Comparison of ENCODE assay signal across 17 mouse cellular contexts in genomic region chr7:125815733-125816132, GRCm38 (mm10).
DNase-seq lines count a peak whose midpoint lies in the region; ATAC-seq lines count a peak whose summit lies in the region.
"Had no signal": no experiment of that assay in that cellular context is flagged by ENCODE, and none has a peak within 500 bp of the region (broad histone marks: within the 10 kb centered on the region; RNA-seq: fewer than 3 reads in every experiment).

No protein-coding gene starts in this region.

- 3% methylated on average over 3 of the region's 3 CpGs for WGBS in limb, embryonic 13.5 days
- 18% methylated on average over 3 of the region's 3 CpGs for WGBS in neural tube, embryonic 15.5 days

- H3K9ac ChIP-seq in limb, embryonic 13.5 days, result no peak overlapping the region
- H3K9ac ChIP-seq in neural tube, embryonic 15.5 days (replicated peaks), result no peak overlapping the region
- H3K9ac ChIP-seq: embryonic facial prominence, embryonic 15.5 days; liver, postnatal 0 days; midbrain, embryonic 15.5 days had no signal

- H3K27ac ChIP-seq in limb, embryonic 13.5 days, result 0 out of 2 replicates have a peak overlapping the region, but pooled peaks have one; percentile 6
- H3K27ac ChIP-seq in neural tube, embryonic 15.5 days (replicated peaks), result no peak overlapping the region
- H3K27ac ChIP-seq: embryonic facial prominence, embryonic 15.5 days; midbrain, embryonic 15.5 days had no signal

- H3K36me3 ChIP-seq in limb, embryonic 13.5 days, result peaks cover 30% of the 10 kb centered on the region
- H3K36me3 ChIP-seq in neural tube, embryonic 15.5 days, result peaks cover 13% of the 10 kb centered on the region; the same call in 1 of the 2 replicates

- peak; percentile 27 for DNase-seq in embryo, embryonic 10 days (ENCODE audit: low spot score)
- no peak for DNase-seq in embryo, embryonic 9.5 days (ENCODE audit: extremely low spot score)
- peak; percentile 20 for DNase-seq in retina, postnatal 1 day
- no peak for DNase-seq in retina, embryonic 14.5 days (ENCODE audit: low spot score)
- DNase-seq in lung, adult 18-20 months, result no peak
- no peak for DNase-seq in cerebellum, adult 8-10 months
- DNase-seq: cerebellum, postnatal 25 days; gastrocnemius, postnatal 25 days; layer of hippocampus, postnatal 36 days; liver; liver, postnatal 0 days; lung, postnatal 4 days; right cerebral cortex, adult 18-20 months had no signal

- peaks cover 35% of the 10 kb centered on the region for H3K4me1 ChIP-seq in limb, embryonic 13.5 days
- H3K4me1 ChIP-seq in neural tube, embryonic 15.5 days, result peaks cover 26% of the 10 kb centered on the region

- peak; percentile 71; the same call in 1 of the 2 replicates for ATAC-seq in limb, embryonic 13.5 days (ENCODE audit: low FRiP score, low read depth)
- 0 out of 2 replicates have a peak, but pooled peaks have one; percentile 38 for ATAC-seq in neural tube, embryonic 15.5 days (ENCODE audit: low FRiP score)
- ATAC-seq: liver, postnatal 0 days; midbrain, embryonic 15.5 days had no signal

- H3K4me2 ChIP-seq in limb, embryonic 13.5 days (replicated peaks), result no peak overlapping the region
- H3K4me2 ChIP-seq in neural tube, embryonic 15.5 days, result no peak overlapping the region
- H3K4me2 ChIP-seq: embryonic facial prominence, embryonic 15.5 days; midbrain, embryonic 15.5 days had no signal

- no peaks in the 10 kb centered on the region for H3K9me3 ChIP-seq in limb, embryonic 13.5 days
- no peaks in the 10 kb centered on the region for H3K9me3 ChIP-seq in neural tube, embryonic 15.5 days (replicated peaks)
- H3K9me3 ChIP-seq: embryonic facial prominence, embryonic 15.5 days; midbrain, embryonic 15.5 days had no signal

- H3K27me3 ChIP-seq in limb, embryonic 13.5 days, result no peaks in the 10 kb centered on the region
- no peaks in the 10 kb centered on the region for H3K27me3 ChIP-seq in neural tube, embryonic 15.5 days (replicated peaks)
- H3K27me3 ChIP-seq: embryonic facial prominence, embryonic 15.5 days; midbrain, embryonic 15.5 days had no signal

- H3K4me3 ChIP-seq in limb, embryonic 13.5 days, result no peak overlapping the region
- no peak overlapping the region for H3K4me3 ChIP-seq in neural tube, embryonic 15.5 days (replicated peaks)
- H3K4me3 ChIP-seq: embryonic facial prominence, embryonic 15.5 days; midbrain, embryonic 15.5 days had no signal

Comparison
In these comparisons a context has a peak if more than half of its experiments do, and no peak if none do; other contexts are left out.
1. DNase-seq: peak in embryo, embryonic 10 days (single experiment) and retina, postnatal 1 day (single experiment); none in embryo, embryonic 9.5 days (single experiment), retina, embryonic 14.5 days (single experiment), lung, adult 18-20 months (0 of 2) and cerebellum, adult 8-10 months (single experiment).